Mouse (Mus musculus) embryonic facial prominence, embryonic 14.5 days (tissue): Measurements from ENCODE around the gene Ecpas. TPM values are rescaled to one million over a fixed set of nuclear protein-coding genes. Genes with fewer than 3 reads are reported as not detected.

Experiments
- ATAC-seq: fragments of 200-750 bp; cut with Nextera tagmentation; 2 replicates; pipeline ENCODE4 v1.8.0; 2017; ENCODE audit warnings: low read depth, moderate number of reproducible peaks, moderate TSS enrichment
- DNase-seq: peaks from one replicate; pipeline ENCODE4 v3.0.0-alpha.2; 2015; ENCODE audit warnings: low spot score
- H3K27ac ChIP-seq: fragments of 300-500 bp; sonication (generic); replicated peaks from 2 replicates; pipeline ENCODE4 v1.5.1; 2014; ENCODE audit warnings: low read depth, mild to moderate bottlenecking, low read length, moderate library complexity
- H3K27me3 ChIP-seq: fragments of 300-500 bp; sonication (generic); replicated peaks from 2 replicates; pipeline ENCODE4 v1.6.1; 2014; ENCODE audit warnings: low read length; ENCODE audit not compliant: control insufficient read depth, insufficient read depth
- H3K36me3 ChIP-seq: fragments of 300-500 bp; sonication (generic); 2 replicates; pipeline ENCODE4 v1.6.1; 2014; ENCODE audit warnings: low read length, mixed read lengths; ENCODE audit not compliant: control insufficient read depth, insufficient read depth
- H3K4me1 ChIP-seq: fragments of 300-500 bp; sonication (generic); 2 replicates; pipeline ENCODE4 v1.6.1; 2014; ENCODE audit warnings: antibody characterized with exemption, low read length; ENCODE audit not compliant: control insufficient read depth, insufficient read depth
- H3K4me2 ChIP-seq: fragments of 300-500 bp; sonication (generic); 2 replicates; pipeline ENCODE4 v1.6.1; 2014; ENCODE audit warnings: low read depth, mild to moderate bottlenecking, low read length, moderate library complexity, mixed read lengths
- H3K4me3 ChIP-seq: fragments of 300-500 bp; sonication (generic); 2 replicates; pipeline ENCODE4 v1.5.1; 2014; ENCODE audit warnings: low read depth, mild to moderate bottlenecking, low read length
- H3K9ac ChIP-seq: fragments of 300-500 bp; sonication (generic); 2 replicates; pipeline ENCODE4 v1.6.1; 2014; ENCODE audit warnings: low read depth, mild to moderate bottlenecking, low read length, moderate library complexity, mixed read lengths
- H3K9me3 ChIP-seq: fragments of 300-500 bp; sonication (generic); 2 replicates; pipeline ENCODE4 v1.6.1; 2016; ENCODE audit warnings: low read length; ENCODE audit not compliant: control insufficient read depth
- WGBS: fragments of 180-500 bp; shearing (Covaris S2); extraction: QIAGEN DNeasy Blood & Tissue Kit; methylation state at CpG from one replicate; pipeline ENCODE4 v1.1.7; 2014; 5-methylcytosine and 5-hydroxymethylcytosine counted together
- polyA plus RNA-seq: library from polyadenylated mRNA; unstranded; fragments of >200 nt; fragmentation: Nextera tagmentation; extraction: Ambion mirVana; gene quantifications from 2 replicates; pipeline ENCODE4 v1.2.1, GENCODE M21; 2014

Ecpas gene
- polyA plus RNA-seq, 1 experiment from 2014 or later = 42.4 TPM

DNA sequence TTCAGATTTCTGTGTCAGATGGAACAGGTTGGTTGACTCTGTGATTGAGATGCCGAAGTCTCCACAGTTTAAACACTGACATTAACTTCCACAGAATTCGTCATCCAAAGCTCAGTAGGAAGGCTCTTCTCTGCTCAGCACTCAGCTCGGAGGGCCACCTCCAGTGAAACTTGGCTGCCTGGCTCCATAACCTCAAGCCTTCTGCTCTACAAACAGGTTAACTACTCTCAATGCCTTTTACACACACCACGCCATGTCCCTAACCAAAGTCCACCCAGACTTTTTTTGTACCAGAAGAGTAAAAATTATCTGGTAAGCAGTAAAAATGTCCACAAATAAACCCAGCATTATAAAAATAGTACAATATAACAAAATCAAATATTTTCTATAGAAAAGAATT is 15.1 kb downstream of the Ecpas start:
- no peaks in the 10 kb centered on the region for H3K27me3 ChIP-seq
- 83% methylated on average over 4 of the region's 4 CpGs for WGBS

GRCm38 (mm10) chr4:58894399-58894798 is 18.1 kb downstream of the Ecpas start:
- Histone ChIP-seq H3K9ac (no peak overlapping the region), H3K4me2 (no peak overlapping the region), H3K36me3 (no peaks in the 10 kb centered on the region), H3K9me3 (no peaks in the 10 kb centered on the region), H3K4me3 (no peak overlapping the region), H3K4me1 (peaks cover 4% of the 10 kb centered on the region; the same call in 1 of the 2 replicates), H3K27me3 (no peaks in the 10 kb centered on the region), H3K27ac (no peak overlapping the region)
- ATAC-seq = no peak
- DNase-seq = no peak
- WGBS = 68% methylated on average over 7 of the region's 7 CpGs

More for the DNA sequence above, 15.1 kb downstream of the Ecpas start:
- Histone ChIP-seq H3K4me3 (no peak overlapping the region), H3K36me3 (no peaks in the 10 kb centered on the region), H3K4me1 (peaks cover 4% of the 10 kb centered on the region; the same call in 1 of the 2 replicates), H3K4me2 (no peak overlapping the region), H3K9me3 (no peaks in the 10 kb centered on the region), H3K9ac (no peak overlapping the region), H3K27ac (no peak overlapping the region)
- DNase-seq (no peak), ATAC-seq (no peak)

- H3K9me3 ChIP-seq = no peaks in the 10 kb centered on the region
- no peaks in the 10 kb centered on the region for H3K36me3 ChIP-seq
- H3K4me1 ChIP-seq = no peaks in the 10 kb centered on the region
- DNase-seq (no peak), ATAC-seq (no peak)
- no peaks in the 10 kb centered on the region for H3K27me3 ChIP-seq
- 82% methylated on average over 4 of the region's 4 CpGs for WGBS
- no peak overlapping the region for H3K9ac ChIP-seq
- H3K27ac ChIP-seq = no peak overlapping the region
- no peak overlapping the region for H3K4me3 ChIP-seq
- H3K4me2 ChIP-seq = no peak overlapping the region
These were observed 22.3 kb downstream of the Ecpas start for GRCm38 (mm10) chr4:58890035-58890782.

DNA sequence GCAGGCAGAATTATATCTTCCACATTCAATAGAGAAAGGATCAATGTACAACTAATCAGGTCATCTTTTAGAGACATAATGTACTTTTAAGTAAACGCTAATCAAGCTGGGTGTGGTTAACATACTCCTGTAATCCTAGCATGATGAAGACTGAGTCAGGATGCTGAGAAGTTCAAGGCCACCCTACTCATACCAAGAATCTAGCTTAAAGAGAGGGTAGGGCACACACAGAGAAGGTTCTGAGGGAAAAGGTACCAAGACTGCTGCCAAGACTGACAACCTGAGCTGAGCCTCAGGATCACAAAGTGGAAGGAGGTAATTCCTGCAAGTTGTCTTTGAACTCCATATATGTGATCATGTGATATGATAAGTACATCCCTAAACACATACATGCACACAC is 24.0 kb downstream of the Ecpas start:
- ATAC-seq (no peak), DNase-seq (no peak)
- Histone ChIP-seq H3K9ac (no peak overlapping the region), H3K4me1 (no peaks in the 10 kb centered on the region), H3K4me2 (no peak overlapping the region), H3K27me3 (no peaks in the 10 kb centered on the region), H3K4me3 (no peak overlapping the region), H3K36me3 (no peaks in the 10 kb centered on the region), H3K9me3 (no peaks in the 10 kb centered on the region), H3K27ac (no peak overlapping the region)
- WGBS = 94% methylated on average over 1 of the region's 1 CpGs

GRCm38 (mm10) chr4:58887626-58888025 is 24.9 kb downstream of the Ecpas start:
- Histone ChIP-seq H3K9ac (no peak overlapping the region), H3K36me3 (0 out of 2 replicates have a peak, but pooled peaks cover 3% of the 10 kb centered on the region), H3K4me1 (no peaks in the 10 kb centered on the region), H3K9me3 (no peaks in the 10 kb centered on the region), H3K4me3 (no peak overlapping the region), H3K4me2 (no peak overlapping the region), H3K27ac (no peak overlapping the region), H3K27me3 (no peaks in the 10 kb centered on the region)
- 92% methylated on average over 3 of the region's 3 CpGs for WGBS
- DNase-seq = no peak
- no peak for ATAC-seq

GRCm38 (mm10) chr4:58886778-58887177 is 25.8 kb downstream of the Ecpas start:
- DNase-seq = no peak
- Histone ChIP-seq H3K4me2 (no peak overlapping the region), H3K27ac (no peak overlapping the region), H3K9me3 (no peaks in the 10 kb centered on the region), H3K27me3 (no peaks in the 10 kb centered on the region), H3K9ac (no peak overlapping the region), H3K4me3 (no peak overlapping the region), H3K36me3 (peaks cover 5% of the 10 kb centered on the region; the same call in 1 of the 2 replicates), H3K4me1 (no peaks in the 10 kb centered on the region)
- no peak for ATAC-seq
- 87% methylated on average over 3 of the region's 3 CpGs for WGBS

GRCm38 (mm10) chr4:58885341-58885740 is 27.2 kb downstream of the Ecpas start:
- H3K27ac ChIP-seq = no peak overlapping the region
- WGBS = 76% methylated on average over 5 of the region's 5 CpGs
- no peak for DNase-seq
- no peaks in the 10 kb centered on the region for H3K4me1 ChIP-seq
- H3K27me3 ChIP-seq = no peaks in the 10 kb centered on the region
- H3K4me2 ChIP-seq = no peak overlapping the region
- H3K4me3 ChIP-seq = no peak overlapping the region
- ATAC-seq = no peak
- no peak overlapping the region for H3K9ac ChIP-seq
- peaks cover 5% of the 10 kb centered on the region; the same call in 1 of the 2 replicates for H3K36me3 ChIP-seq
- H3K9me3 ChIP-seq = no peaks in the 10 kb centered on the region

DNA sequence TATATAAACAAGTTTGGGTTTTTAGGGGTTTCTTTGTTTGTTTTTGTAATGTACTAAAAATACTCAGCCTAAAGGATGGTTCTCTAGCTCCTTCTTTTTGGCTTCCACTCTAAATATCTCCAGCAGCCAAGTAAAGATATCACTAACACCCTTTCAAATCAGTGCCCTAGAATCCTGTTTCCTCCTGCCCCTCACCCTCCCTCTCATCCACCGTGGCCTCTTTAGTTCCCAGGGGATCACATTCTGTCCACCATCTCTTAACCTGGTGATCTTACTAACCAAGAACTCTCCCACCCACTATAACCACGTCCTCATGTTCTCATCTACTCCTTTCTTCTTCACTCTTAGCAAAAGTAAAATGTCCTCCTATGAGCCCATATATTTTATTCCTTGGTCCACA is 28.7 kb downstream of the Ecpas start:
- ATAC-seq = no peak
- no peaks in the 10 kb centered on the region for H3K27me3 ChIP-seq
- WGBS = 59% methylated on average over 2 of the region's 2 CpGs
- H3K4me1 ChIP-seq = no peaks in the 10 kb centered on the region
- no peak for DNase-seq
- H3K4me2 ChIP-seq = no peak overlapping the region
- no peaks in the 10 kb centered on the region for H3K9me3 ChIP-seq
- no peak overlapping the region for H3K9ac ChIP-seq
- H3K36me3 ChIP-seq = peaks cover 5% of the 10 kb centered on the region; the same call in 1 of the 2 replicates
- no peak overlapping the region for H3K27ac ChIP-seq
- no peak overlapping the region for H3K4me3 ChIP-seq

DNA sequence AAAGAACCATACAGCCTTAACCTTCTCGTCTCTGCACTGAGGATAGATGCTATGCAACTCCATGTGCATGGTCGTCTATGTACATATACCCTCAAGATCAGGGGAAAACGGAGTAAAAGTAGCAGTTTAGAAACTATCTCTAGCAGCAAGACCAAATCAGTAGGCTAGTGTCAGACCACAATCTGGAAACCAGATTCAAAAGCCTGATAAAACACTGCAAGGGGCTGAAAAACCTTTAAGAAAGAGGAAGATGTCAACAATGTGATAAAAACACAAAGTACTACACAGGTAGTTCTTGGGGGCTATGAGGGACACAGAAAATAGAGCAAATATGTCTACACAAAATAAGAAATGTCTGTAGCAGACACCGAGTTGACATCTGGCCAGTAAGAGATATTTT is 38.2 kb downstream of the Ecpas start:
- Histone ChIP-seq H3K4me3 (no peak overlapping the region), H3K9ac (no peak overlapping the region), H3K27ac (no peak overlapping the region), H3K4me2 (no peak overlapping the region), H3K4me1 (no peaks in the 10 kb centered on the region), H3K27me3 (no peaks in the 10 kb centered on the region), H3K36me3 (peaks cover 39% of the 10 kb centered on the region), H3K9me3 (no peaks in the 10 kb centered on the region)
- no peak for ATAC-seq
- 89% methylated on average over 4 of the region's 4 CpGs for WGBS
- DNase-seq = no peak
